Mouse (Mus musculus): Measurements from ENCODE around the gene Npat. TPM values are rescaled to one million over a fixed set of nuclear protein-coding genes. Genes with fewer than 3 reads are reported as not detected.

The Npat gene
- total RNA-seq, 2 experiments from 2014 or later: 17.5 to 20.4 TPM

DNA sequence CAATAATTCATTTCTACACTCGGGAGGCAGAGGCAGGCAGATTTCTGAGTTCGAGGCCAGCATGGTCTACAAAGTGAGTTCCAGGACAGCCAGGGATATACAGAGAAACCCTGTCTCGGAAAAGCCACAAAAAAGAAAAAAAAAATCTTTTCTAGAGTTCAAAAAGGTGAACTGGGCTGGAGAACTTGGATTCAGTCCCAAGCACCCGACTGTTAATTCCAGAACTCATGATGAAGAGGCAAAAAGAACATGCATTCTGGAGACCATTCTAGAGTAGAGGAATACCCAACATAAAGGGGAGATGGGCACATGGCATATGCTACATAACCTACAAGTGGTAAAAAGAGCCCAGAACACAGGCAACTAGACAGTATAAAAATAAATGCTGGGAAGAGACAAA is 71.0 kb downstream of the Npat start:
- no peak for DNase-seq (ENCODE audit: low spot score in 2 of 2)
- intact Hi-C loops (cut with DNase I): no loop called here

DNA sequence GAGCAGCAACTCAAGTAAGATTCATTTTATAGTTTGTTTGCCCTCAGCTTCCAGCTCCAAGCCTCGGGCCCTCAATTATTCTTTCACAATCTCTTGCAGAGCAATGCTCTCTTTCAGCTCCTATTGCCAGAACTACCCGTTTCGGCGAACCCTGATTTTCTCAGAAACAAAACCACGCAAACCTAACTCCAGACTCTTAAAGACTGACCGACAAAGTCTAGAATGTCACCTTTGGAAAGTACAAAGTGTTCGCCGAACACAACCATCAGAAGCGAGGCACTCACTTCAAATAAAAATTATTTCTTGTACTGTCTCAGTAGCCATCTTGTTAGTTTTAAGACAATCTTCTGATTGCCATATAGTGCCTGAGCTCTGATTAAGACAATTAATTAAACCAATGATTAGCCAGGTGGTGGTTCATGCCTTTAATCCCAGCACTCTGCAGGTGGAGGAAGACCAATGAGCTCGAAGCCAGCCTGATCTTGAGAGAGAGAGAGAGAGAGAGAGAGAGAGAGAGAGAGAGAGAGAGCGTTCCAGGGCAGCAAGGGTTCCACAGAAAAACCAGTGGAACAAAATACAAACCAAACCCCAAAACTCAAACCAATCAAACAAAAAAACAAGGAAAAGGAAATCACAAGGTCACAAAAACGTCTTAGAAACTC is 72.6 kb downstream of the Npat start:
- peak; percentile 7 to 14 for DNase-seq (ENCODE audit: low spot score in 2 of 2)
- intact Hi-C loops (cut with DNase I): no loop called here

- intact Hi-C loops (cut with DNase I): no loop called here
- peak; percentile 90 to 93 for DNase-seq (ENCODE audit: low spot score in 2 of 2)
These were observed 73.3 kb downstream of the Npat start, which contains the start of gene Acat1 for GRCm38 (mm10) chr9:53609968-53610781. Gene Acat1 (minus strand): TSS chr9:53610382.

- no peak for DNase-seq (ENCODE audit: low spot score in 2 of 2)
These were observed 77.4 kb downstream of the Npat start for GRCm38 (mm10) chr9:53614286-53614685.

GRCm38 (mm10) chr9:53615246-53615645 is 78.4 kb downstream of the Npat start:
- no peak for DNase-seq (ENCODE audit: low spot score in 2 of 2)
- intact Hi-C loops (cut with DNase I): no loop called here

More at GRCm38 (mm10) chr9:53614286-53614685, 77.4 kb downstream of the Npat start:
- intact Hi-C loops (cut with DNase I): no loop called here

Other genes with a start within 250 kb of the Npat start
- 10 to 100 TPM; 26.1 to 27.9 TPM for gene Exph5, start 235.4 kb upstream of the Npat start, total RNA-seq (2021)
- 1 to 10 TPM; 6.8 to 7.2 TPM for gene Kdelc2, start 153.0 kb upstream of the Npat start, total RNA-seq (2021)
- under 1 TPM; 0.32 to 0.57 TPM for gene 4930550C14Rik, start 134.7 kb upstream of the Npat start, total RNA-seq (2021)
- gene Atm, start 307 bp upstream of the Npat start, total RNA-seq (2021): 10 to 100 TPM; 15.3 to 16.8 TPM
- gene Acat1, start 73.3 kb downstream of the Npat start, total RNA-seq (2021): 10 to 100 TPM; 61.8 TPM
- 10 to 100 TPM; 54.9 to 56.9 TPM for gene Cul5, start 133.0 kb downstream of the Npat start, total RNA-seq (2021)
- gene Rab39, start 169.2 kb downstream of the Npat start, total RNA-seq (2021): 1 to 10 TPM; 1.3 to 1.6 TPM
- gene Slc35f2, start 234.5 kb downstream of the Npat start, total RNA-seq (2021): 1 to 10 TPM; 2.8 to 2.9 TPM